Mouse (Mus musculus): ENCODE results near the gene Ppih.

DNA sequence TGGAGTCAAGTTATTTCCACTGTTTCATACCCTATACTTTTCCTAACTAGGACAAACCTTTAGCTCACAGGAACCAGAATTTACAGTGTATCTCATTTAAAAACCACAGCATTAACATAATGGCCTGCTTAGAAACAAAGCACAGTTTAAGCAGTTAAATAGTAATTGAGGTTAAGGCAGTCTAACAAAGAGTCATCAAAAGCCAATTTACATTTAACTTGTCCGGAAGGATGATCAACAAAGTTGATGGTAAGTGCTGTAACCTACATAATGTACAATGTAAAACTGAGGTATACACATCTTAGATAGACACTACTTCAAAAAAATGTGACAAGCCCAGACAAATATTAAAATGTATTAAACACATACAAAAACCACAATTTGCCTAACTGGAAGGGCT is 28.4 kb downstream of the Ppih start:
- TF ChIP-seq CTCF (IDR thresholded peaks at IDR 0.05; ENCODE audit: low read depth) (no peak), EP300 (IDR thresholded peaks at IDR 0.05; ENCODE audit: low read depth) (no peak)
